Mouse (Mus musculus): Measurements from ENCODE around the gene Epn3.

DNA sequence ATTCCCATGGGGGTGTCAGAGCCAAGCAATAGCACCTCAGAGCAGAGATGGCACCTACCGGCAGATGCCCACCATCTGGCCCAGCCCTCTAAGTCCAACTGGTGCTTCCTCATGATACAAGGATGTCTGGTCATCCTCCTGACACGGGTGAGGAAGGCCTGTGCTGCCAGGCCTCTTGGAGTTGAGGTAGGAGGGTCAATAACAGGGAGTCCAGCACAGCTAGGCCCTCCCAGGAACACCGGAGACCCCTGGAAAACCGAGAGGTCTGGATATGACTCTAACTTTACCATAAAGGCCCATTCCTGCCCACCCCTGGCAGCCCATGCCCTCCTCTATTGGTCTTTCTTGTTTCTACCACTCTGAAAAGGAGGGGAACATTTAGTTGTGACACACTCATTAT, 42.6 kb upstream of the Epn3 start:
- no peak for TF ChIP-seq POLR2A (IDR thresholded peaks at IDR 0.05; ENCODE audit: low read depth, low read length)
- no peak for TF ChIP-seq CTCF (IDR thresholded peaks at IDR 0.05; ENCODE audit: borderline replicate concordance, insufficient read depth, low read length)

All from embryonic fibroblast, embryonic 13.5 days (primary cell).